Mouse (Mus musculus) thymus, postnatal 36 days (tissue): Measurements from ENCODE around the gene Lyzl4.

Experiments
- DNase-seq, 2 experiments: peaks; one replicate each; pipeline ENCODE4 v3.0.0; 2022; ENCODE audit warnings: mixed read lengths in 2 of 2

Lyzl4 gene

DNA sequence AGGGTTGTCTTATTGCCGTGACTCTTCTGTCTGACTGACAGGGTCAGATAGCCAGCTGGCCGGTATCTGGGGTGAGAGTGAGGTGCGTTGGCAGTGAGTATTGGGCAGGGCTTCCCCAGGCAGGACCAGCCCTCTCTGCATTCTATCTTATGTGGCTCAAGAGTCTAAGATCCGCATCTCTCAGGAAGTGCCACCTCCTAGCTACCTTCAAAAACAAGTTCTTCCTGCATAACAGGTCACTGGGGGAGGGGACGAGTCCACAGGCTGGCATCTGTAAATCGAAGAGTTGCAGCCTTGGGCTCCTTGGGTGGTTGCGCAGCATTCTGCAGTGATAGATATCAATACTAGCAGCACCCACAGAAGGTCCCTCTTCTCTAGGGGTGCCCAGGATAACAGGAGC, 5.1 kb upstream of the Lyzl4 start:
- DNase-seq = no peak

GRCm38 (mm10) chr9:121644855-121645254, 3.0 kb upstream of the Lyzl4 start:
- no peak for DNase-seq

GRCm38 (mm10) chr9:121642401-121643181, 695 bp upstream of the Lyzl4 start, which contains the start of gene Vipr1:
TSS of gene Vipr1 (plus strand) at chr9:121642716.
- DNase-seq = peak; percentile 90 to 91

- DNase-seq = peak; percentile 11 to 28
Measured at GRCm38 (mm10) chr9:121641235-121641915, 521 bp downstream of the Lyzl4 start.

GRCm38 (mm10) chr9:121639790-121640189, 2.1 kb downstream of the Lyzl4 start:
- no peak for DNase-seq

DNA sequence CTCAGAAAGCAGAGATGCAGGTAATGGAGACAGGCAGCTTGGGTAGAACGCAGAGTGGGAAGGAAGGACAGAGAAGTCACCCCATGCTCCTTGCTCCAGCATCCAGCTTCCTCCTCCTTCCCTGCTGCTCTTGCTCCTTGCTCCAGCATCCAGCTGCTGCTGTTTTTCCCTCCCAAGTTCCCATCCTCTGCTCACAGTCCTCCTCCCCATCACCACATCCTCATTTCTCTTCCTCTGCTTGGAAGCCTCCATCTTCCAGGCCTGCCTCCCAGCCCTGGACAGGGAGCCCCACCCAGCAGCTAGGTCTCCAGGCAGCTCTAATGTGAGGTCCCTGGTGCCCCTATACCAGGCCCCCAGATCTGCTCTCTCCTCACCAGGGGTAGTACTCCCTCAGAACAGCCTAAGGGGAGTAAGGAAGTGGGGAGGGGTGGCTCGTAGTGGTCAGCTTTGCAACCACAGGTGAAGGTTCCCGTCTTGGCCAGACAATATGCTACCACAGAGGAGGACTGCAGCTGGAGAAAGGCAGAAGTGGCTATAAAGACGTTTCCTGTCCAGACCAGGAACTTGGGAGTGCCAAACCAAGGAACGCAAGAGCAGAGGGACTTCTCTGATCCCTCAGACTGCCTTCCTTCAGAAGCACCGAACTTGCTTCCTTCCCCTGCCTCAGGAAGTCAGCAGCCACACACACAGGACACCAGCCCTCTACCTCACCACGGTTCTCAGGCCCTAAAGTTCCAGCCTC, 5.9 kb downstream of the Lyzl4 start:
- no peak for DNase-seq

GRCm38 (mm10) chr9:121633306-121633705, 8.6 kb downstream of the Lyzl4 start:
- DNase-seq = no peak

GRCm38 (mm10) chr9:121632891-121633290, 9.0 kb downstream of the Lyzl4 start:
- DNase-seq = no peak

- DNase-seq = no peak
Measured at GRCm38 (mm10) chr9:121631946-121632345, 9.9 kb downstream of the Lyzl4 start.

- no peak for DNase-seq
Measured at GRCm38 (mm10) chr9:121630627-121631026, 11.3 kb downstream of the Lyzl4 start.

DNA sequence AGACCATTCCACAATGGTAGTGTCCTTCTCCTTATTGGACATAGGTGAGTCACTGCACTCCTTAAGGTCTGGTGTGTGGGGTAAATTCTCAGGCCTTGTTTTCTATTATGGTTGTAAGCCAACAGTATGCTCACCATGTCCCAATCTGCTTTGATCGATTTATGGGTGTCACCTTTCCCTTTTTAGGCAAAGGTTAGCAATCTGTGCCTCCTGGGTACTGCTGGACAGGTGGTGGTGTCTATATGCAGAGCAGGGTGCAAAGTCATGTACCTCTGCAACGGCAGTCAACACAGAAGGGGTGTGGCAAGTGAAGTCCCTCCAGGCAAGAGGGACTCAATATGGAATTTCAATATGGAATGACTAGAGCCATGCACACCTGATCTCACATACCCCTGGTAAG, 17.0 kb downstream of the Lyzl4 start:
- no peak for DNase-seq

DNA sequence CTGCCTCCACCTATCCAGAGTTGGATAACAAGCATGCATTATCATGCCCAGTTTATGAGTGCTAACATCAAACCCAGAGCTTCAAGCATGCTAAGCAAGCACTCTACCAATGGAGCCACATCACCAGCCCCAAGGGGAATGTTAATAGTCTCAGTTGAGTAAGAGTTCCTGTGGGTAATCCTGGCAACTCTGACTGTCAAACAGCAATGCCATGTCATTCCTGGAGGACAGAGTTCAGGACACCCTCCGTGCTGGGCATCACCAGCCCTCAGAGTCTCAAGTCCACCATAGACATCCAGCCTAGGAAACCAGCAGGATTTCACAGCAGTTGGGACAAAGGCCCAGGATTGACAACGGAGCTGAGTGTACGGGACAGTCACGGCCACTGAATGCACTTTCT, 18.7 kb downstream of the Lyzl4 start:
- DNase-seq = no peak

- no peak for DNase-seq
Measured at GRCm38 (mm10) chr9:121619441-121619840, 22.5 kb downstream of the Lyzl4 start.

GRCm38 (mm10) chr9:121616471-121616870, 25.4 kb downstream of the Lyzl4 start:
- peak; percentile 27 to 37 for DNase-seq

GRCm38 (mm10) chr9:121614241-121614757, 27.6 kb downstream of the Lyzl4 start:
- DNase-seq = no peak

- DNase-seq = no peak
Measured at GRCm38 (mm10) chr9:121613192-121613591, 28.7 kb downstream of the Lyzl4 start.

GRCm38 (mm10) chr9:121609381-121609780, 32.5 kb downstream of the Lyzl4 start:
- DNase-seq = no peak

GRCm38 (mm10) chr9:121606498-121607096, 35.3 kb downstream of the Lyzl4 start:
- DNase-seq = no peak

DNA sequence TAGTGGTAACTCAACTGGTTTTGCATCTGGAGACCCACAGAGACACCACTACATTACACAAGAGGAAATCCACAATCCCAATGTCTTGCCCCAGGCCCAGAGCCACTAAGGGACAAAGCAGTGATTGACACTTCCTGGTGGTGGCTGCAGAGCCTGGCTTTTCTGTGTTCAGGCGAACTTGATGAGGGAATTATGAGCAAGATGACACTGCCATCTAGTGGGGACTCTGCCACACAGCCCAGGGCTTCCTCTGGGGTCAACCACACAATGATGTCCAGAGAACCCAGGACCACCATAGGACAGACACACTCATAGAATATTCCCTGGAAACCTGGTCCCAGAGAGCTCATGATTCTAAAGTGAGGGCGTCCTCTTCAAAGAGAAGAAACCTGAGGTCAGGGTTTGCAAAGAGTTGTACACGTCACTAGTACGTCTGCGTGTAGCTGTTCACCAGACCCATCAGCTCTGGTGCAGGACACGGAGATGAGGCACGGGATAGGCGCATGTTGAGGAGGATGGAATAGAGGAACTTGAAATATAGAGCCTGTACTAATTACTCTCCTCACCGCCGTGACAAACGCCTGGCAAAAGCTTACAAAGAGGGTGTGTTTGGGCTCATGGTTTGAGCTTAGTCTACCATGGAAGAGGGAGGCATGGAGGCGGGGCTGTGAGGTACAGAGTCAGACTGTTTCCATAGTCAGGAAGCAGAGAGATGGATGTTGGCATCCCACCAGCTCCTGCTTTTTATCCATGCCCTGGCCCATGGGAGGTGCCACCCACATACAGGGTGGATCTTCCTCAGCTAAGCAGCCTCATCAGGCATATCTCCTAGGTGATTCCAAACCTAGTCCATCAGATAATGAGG, 36.2 kb downstream of the Lyzl4 start:
- DNase-seq = peak; percentile 49 to 55

DNA sequence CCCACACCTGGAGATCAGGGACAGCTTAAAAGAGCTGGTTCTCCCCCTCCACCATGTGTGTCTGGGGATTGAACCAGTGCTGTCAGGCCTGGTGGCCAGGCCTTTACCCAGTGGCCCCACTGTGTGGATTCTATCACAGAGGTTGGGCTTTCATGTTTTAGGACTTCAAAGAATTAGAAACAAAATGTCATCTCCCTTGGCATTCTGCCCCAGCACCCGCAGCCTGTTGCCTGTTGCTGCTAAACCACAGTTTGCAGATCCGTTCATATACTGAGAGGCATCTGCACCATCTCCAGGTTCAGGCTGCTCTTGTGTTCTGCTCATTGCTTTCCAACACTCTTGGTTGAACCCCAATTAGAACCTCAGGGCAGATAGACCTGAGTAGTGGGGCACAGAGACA, 39.5 kb downstream of the Lyzl4 start:
- peak; percentile 5 to 8 for DNase-seq

- DNase-seq = no peak
Measured at GRCm38 (mm10) chr9:121600861-121601427, 41.0 kb downstream of the Lyzl4 start.
